Mouse (Mus musculus) midbrain, embryonic 16.5 days (tissue): Measurements from ENCODE around the gene Isoc2b. TPM values are rescaled to one million over a fixed set of nuclear protein-coding genes. Genes with fewer than 3 reads are reported as not detected.

Source experiments
- ATAC-seq: fragments of 200-750 bp; cut with Nextera tagmentation; 2 replicates; pipeline ENCODE4 v1.8.0; 2017; ENCODE audit warnings: moderate TSS enrichment
- H3K27ac ChIP-seq: fragments of 300-500 bp; sonication (generic); 2 replicates; pipeline ENCODE4 v1.5.1; 2014; ENCODE audit warnings: mild to moderate bottlenecking, low read length, mixed read lengths
- H3K27me3 ChIP-seq: fragments of 300-500 bp; sonication (generic); 2 replicates; pipeline ENCODE4 v1.6.1; 2014; ENCODE audit warnings: low read depth, low read length, mixed read lengths; ENCODE audit not compliant: control insufficient read depth, insufficient read depth
- H3K36me3 ChIP-seq: fragments of 300-500 bp; sonication (generic); 2 replicates; pipeline ENCODE4 v1.6.1; 2014; ENCODE audit warnings: mild to moderate bottlenecking, low read length, moderate library complexity, mixed read lengths; ENCODE audit not compliant: control insufficient read depth, insufficient read depth
- H3K4me1 ChIP-seq: fragments of 300-500 bp; sonication (generic); 2 replicates; pipeline ENCODE4 v1.6.1; 2014; ENCODE audit warnings: mild to moderate bottlenecking, low read length, mixed read lengths; ENCODE audit not compliant: control insufficient read depth, insufficient read depth
- H3K4me2 ChIP-seq: fragments of 300-500 bp; sonication (generic); 2 replicates; pipeline ENCODE4 v1.6.1; 2014; ENCODE audit warnings: mild to moderate bottlenecking, low read length, mixed read lengths
- H3K4me3 ChIP-seq: fragments of 300-500 bp; sonication (generic); 2 replicates; pipeline ENCODE4 v1.5.1; 2014; ENCODE audit warnings: low read depth, mild to moderate bottlenecking, low read length, moderate library complexity, mixed read lengths
- H3K9ac ChIP-seq: fragments of 300-500 bp; sonication (generic); 2 replicates; pipeline ENCODE4 v1.6.1; 2014; ENCODE audit warnings: low read depth, low read length, mixed read lengths
- H3K9me3 ChIP-seq: fragments of 300-500 bp; sonication (generic); replicated peaks from 2 replicates; pipeline ENCODE4 v1.6.1; 2014; ENCODE audit warnings: mild to moderate bottlenecking, low read length, mixed read lengths; ENCODE audit not compliant: control insufficient read depth, poor library complexity, severe bottlenecking
- WGBS: fragments of 180-500 bp; shearing (Covaris S2); extraction: QIAGEN DNeasy Blood & Tissue Kit; methylation state at CpG from one replicate; pipeline ENCODE4 v1.1.7; 2014; 5-methylcytosine and 5-hydroxymethylcytosine counted together
- polyA plus RNA-seq: library from polyadenylated mRNA; unstranded; fragments of >200 nt; fragmentation: Nextera tagmentation; extraction: Ambion mirVana; gene quantifications from 2 replicates; pipeline ENCODE4 v1.2.1, GENCODE M21; 2015

The Isoc2b gene
- polyA plus RNA-seq, 1 experiment from 2014 or later, result 5.0 TPM

DNA sequence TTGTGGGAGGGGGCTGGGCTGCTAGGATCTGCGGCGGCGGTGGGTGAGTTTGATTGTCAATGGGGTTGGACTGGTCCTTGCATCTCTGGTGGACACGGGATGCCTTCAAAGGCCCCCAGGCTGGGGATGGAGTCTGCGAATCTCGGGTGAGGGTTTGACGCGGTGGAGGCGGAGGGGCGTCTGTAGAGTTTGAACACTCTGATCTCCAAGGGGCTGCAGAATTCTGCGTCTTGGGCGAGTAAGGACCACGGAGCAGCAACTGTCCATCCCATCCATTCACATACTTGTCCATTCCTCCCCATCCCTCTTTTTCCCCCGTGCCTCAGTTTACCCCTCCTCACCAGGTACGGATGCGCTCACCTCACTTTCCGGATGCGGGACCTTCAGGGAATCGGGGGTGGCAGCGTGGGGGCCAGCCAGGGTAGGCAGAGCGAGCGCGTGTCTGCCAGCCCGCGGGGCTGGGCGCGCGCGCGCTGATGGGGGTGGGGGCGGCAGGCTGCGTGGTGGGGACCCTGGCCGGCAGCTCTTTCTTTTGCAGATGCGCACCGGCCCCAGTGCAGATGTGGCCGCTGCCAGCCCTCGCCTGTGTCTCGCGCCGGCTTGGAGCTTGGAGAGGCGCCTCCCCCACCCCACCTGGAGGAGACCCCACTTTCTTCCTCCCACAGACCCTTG, 25.7 kb downstream of the Isoc2b start, which contains the start of gene Shisa7:
Gene Shisa7 (minus strand): TSS at position 452 of the 672 bp plus-strand sequence.
- Histone ChIP-seq H3K27ac (peak within 1 kb of the TSS; percentile 87), H3K4me1 (peaks cover 22% of the 10 kb centered on the region), H3K4me3 (peak within 1 kb of the TSS; percentile 72), H3K9ac (peak within 1 kb of the TSS; percentile 84), H3K9me3 (no peaks in the 10 kb centered on the region), H3K4me2 (peak within 1 kb of the TSS; percentile 69), H3K27me3 (no peaks in the 10 kb centered on the region), H3K36me3 (no peaks in the 10 kb centered on the region)
- peak; percentile 70 for ATAC-seq
- 1% methylated on average over 38 of the region's 41 CpGs for WGBS

DNA sequence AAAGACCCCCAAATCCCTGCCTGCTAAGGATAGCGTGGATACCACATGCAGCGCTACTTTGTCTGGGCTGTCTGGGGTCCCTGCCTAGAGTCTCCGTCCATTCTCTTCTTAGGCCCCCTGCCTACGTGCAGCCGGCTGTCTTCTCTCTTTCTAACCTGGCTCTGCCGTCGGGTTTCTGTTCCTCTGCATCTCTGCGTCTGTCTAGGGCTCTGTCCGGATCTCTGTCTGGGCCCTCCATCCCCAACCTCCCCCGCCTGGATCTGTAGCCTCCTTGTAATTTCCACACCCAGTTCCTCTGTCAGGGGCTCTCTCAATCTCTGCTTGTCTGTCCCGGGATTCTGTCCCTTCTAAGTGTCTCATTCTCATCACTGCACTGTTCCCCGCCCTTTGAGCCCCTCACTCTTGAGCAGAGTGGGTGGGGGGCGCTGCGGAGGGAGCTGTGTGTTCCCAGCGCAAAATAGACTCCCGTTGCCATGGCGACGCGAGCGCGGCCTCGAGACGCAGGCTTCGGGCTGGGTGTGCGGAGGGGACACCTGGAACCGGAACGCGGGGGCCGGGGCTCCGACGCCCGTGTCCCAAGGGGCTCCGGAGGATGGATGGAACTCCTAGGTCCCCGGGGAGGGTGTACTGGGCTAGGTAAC, 26.3 kb downstream of the Isoc2b start:
- WGBS, result 0% methylated on average over 34 of the region's 34 CpGs
- Histone ChIP-seq H3K4me1 (peaks cover 22% of the 10 kb centered on the region), H3K27ac (peak overlapping the region; percentile 87), H3K4me3 (peak overlapping the region; percentile 72), H3K4me2 (peak overlapping the region; percentile 69), H3K36me3 (no peaks in the 10 kb centered on the region), H3K9me3 (no peaks in the 10 kb centered on the region), H3K9ac (peak overlapping the region; percentile 84), H3K27me3 (no peaks in the 10 kb centered on the region)
- ATAC-seq, result peak; percentile 67

DNA sequence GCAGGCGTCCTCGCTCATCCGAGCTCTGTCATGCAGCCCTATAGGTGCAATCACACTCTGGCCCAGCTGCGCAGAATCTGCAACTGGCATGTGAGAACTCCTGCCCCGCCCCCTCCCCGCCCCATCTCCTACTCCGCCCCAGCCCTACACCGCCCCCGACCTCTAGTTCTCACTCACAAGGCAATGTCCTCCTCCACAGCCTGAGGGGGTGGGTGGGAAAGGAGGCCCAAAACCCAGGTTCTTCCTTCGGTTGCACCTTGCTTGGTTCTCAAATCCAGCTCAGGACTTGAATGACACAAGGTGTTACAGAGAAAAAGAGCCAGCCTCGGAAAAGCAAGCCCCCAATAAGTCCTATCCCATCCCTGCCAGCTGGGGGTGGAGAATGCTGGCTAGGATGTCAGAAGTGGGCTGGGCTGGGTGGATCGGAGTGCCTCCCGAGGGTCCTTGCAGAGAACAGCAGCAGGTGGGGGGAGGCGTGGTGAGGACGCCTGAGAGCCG, 27.4 kb downstream of the Isoc2b start:
- H3K36me3 ChIP-seq, result no peaks in the 10 kb centered on the region
- peak overlapping the region; percentile 69 for H3K4me2 ChIP-seq
- 2% methylated on average over 16 of the region's 16 CpGs for WGBS
- H3K4me1 ChIP-seq, result peaks cover 22% of the 10 kb centered on the region
- peak overlapping the region; percentile 72 for H3K4me3 ChIP-seq
- peak overlapping the region; percentile 87 for H3K27ac ChIP-seq
- ATAC-seq, result peak; percentile 63
- H3K27me3 ChIP-seq, result no peaks in the 10 kb centered on the region
- H3K9me3 ChIP-seq, result no peaks in the 10 kb centered on the region
- peak overlapping the region; percentile 84 for H3K9ac ChIP-seq

DNA sequence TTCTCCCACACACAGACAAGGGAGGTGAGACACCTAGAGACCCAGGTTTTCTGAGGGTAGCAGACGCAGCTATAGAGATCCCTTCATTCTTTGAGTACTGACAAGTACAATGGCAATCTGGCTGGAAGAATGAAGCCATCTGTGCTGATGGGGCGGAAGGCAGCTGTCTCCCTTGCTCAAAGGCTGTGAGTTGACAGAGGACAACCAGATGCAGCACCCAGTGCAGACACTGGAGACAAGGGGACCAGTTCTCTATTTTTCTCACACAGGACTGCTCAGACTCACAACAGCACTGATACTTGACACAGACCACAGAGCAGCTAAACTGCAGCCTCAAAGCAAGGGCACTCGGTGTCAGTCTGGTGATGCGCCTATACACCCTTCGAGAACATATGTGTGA, 28.0 kb downstream of the Isoc2b start:
- peak overlapping the region; percentile 69 for H3K4me2 ChIP-seq
- no peaks in the 10 kb centered on the region for H3K36me3 ChIP-seq
- H3K4me1 ChIP-seq, result peaks cover 26% of the 10 kb centered on the region
- 0 out of 2 replicates have a peak, but pooled peaks have one; percentile 0 for ATAC-seq
- WGBS, result 42% methylated on average over 5 of the region's 5 CpGs
- H3K9ac ChIP-seq, result peak overlapping the region; percentile 84
- peak overlapping the region; percentile 53 for H3K27ac ChIP-seq
- peak overlapping the region; percentile 72 for H3K4me3 ChIP-seq
- H3K9me3 ChIP-seq, result no peaks in the 10 kb centered on the region
- H3K27me3 ChIP-seq, result no peaks in the 10 kb centered on the region

DNA sequence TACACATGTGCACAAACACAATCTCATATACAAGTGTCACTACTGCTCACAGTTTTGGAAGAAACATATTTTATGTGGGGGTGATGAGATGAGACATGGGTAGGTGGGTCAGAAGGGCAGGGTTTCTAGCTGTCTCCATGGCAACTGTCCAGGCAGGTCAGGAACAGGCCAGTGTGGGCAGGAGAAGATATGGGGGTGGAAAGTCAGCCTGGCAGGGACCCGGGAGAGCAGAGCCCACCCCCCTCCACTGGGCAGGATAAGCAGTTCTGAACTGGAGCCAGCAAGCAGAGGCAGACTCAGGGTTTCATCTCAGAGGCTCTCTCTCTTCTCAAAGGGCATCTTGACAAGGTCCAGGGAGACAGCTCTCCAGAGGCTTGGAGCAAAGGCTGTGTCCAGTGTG, 32.4 kb downstream of the Isoc2b start:
- Histone ChIP-seq H3K9ac (no peak overlapping the region), H3K4me1 (peaks cover 25% of the 10 kb centered on the region), H3K27ac (no peak overlapping the region), H3K27me3 (peaks cover 3% of the 10 kb centered on the region; the same call in 1 of the 2 replicates), H3K4me3 (no peak overlapping the region), H3K36me3 (no peaks in the 10 kb centered on the region; the same call in 1 of the 2 replicates), H3K4me2 (peak overlapping the region; percentile 91; the same call in 1 of the 2 replicates), H3K9me3 (no peaks in the 10 kb centered on the region)
- no peak for ATAC-seq
- 4% methylated on average over 1 of the region's 1 CpGs for WGBS

DNA sequence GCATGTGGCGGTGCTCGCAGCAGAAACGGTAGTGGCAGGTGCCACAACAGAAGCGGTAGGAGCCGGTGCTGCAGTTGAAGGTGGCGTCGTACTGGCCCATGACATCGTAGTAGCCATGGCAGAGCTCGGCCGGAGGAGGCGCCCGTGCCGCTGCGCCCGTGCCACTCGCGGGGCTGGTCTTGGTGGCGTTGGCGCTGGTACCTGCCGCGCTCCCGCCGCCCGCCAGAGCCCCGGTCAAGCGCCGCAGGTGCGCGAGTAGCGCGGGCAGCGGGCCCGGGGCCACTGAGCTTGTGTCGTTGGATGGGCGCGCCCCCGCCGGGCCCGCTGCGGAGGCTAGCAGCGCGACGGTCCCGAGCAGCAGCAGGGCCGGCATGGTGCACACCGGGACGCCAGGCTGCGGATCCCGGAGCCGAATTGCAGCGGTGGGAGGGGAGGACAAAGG, 33.7 kb downstream of the Isoc2b start:
- no peaks in the 10 kb centered on the region for H3K9me3 ChIP-seq
- peak overlapping the region; percentile 66 for H3K4me3 ChIP-seq
- under 1% methylated on average over 50 of the region's 51 CpGs for WGBS
- H3K27me3 ChIP-seq, result peaks cover 5% of the 10 kb centered on the region
- peak; percentile 91 for ATAC-seq
- peak overlapping the region; percentile 90 for H3K27ac ChIP-seq
- peaks cover 3% of the 10 kb centered on the region for H3K36me3 ChIP-seq
- H3K4me2 ChIP-seq, result peak overlapping the region; percentile 91
- peaks cover 16% of the 10 kb centered on the region for H3K4me1 ChIP-seq
- H3K9ac ChIP-seq, result peak overlapping the region; percentile 90

DNA sequence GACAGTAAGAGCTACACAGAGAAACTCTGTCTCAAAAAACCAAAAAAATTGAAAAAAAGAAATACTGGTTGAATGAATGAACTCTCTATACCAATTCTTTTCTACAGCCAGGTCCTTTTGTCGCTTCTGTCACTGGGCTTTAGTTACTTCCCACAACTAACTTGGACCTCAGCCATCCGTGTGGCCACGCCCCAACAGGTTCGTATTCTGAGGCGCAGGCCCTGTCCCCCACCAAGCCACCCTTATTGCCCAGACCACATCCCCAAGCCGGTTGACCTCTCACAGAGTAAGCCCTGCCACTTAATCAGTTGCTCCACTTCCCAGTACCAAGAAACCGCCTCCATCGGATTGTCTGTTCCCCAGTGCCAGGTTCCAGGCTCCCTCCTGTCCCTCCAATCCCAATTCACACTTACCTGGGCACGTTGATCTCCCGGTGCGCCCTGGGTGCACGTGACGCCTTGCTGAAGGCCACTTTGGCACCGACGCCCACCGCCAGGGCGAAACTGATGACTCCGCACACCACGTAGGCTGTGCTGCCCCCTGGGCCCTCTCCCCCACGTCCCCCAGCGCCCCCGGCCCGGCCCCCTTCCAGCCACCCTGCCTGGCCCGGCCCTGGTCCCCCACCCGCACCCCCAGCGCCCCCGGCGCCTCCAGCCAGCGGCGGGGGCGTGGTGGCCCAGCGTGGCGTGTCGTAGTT, 34.3 kb downstream of the Isoc2b start:
- peak; percentile 46 for ATAC-seq
- H3K9ac ChIP-seq, result peak overlapping the region; percentile 90
- H3K4me2 ChIP-seq, result peak overlapping the region; percentile 91
- H3K27me3 ChIP-seq, result peaks cover 6% of the 10 kb centered on the region
- H3K4me3 ChIP-seq, result peak overlapping the region; percentile 66
- H3K36me3 ChIP-seq, result peaks cover 3% of the 10 kb centered on the region
- H3K27ac ChIP-seq, result peak overlapping the region; percentile 90
- 9% methylated on average over 25 of the region's 34 CpGs for WGBS
- no peaks in the 10 kb centered on the region for H3K9me3 ChIP-seq
- peaks cover 16% of the 10 kb centered on the region for H3K4me1 ChIP-seq

DNA sequence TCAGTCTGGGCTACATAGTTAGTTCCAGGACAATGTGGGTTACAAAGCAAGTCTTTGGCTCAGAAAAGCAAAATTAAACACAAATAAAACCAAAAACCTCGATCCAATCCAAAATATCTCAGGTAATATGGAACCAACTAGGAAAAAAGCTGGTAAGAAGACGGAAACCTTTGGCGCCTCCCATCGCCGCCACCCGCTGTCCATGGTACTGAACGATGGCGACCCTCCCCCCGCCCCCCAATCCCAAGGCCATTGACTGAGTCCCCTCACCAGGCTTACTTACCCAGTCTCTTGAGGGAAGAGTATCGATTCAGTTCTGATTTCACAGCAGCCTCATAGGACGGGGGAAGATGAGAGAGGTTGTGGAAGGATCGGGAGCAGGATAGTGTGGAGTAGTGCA, 39.6 kb downstream of the Isoc2b start:
- 8% methylated on average over 12 of the region's 12 CpGs for WGBS

More for the DNA sequence above, 39.6 kb downstream of the Isoc2b start:
- H3K9ac ChIP-seq, result no peak overlapping the region
- peaks cover 6% of the 10 kb centered on the region for H3K27me3 ChIP-seq
- no peaks in the 10 kb centered on the region for H3K4me1 ChIP-seq
- H3K4me3 ChIP-seq, result no peak overlapping the region
- no peak overlapping the region for H3K4me2 ChIP-seq
- H3K9me3 ChIP-seq, result no peaks in the 10 kb centered on the region
- peaks cover 28% of the 10 kb centered on the region for H3K36me3 ChIP-seq
- ATAC-seq, result no peak
- no peak overlapping the region for H3K27ac ChIP-seq
